Mouse (Mus musculus) urinary bladder, postnatal 36 days (tissue): ENCODE data around the gene Exosc10.

Experiments
- DNase-seq, 2 experiments: peaks; one replicate each; pipeline ENCODE4 v3.0.0; 2022; ENCODE audit warnings: low spot score in 2 of 2, mixed read lengths in 1 of 2

The Exosc10 gene

GRCm38 (mm10) chr4:148604541-148605165 lies 46.4 kb downstream of the Exosc10 start:
- peak; percentile 56 to 69 for DNase-seq

DNA sequence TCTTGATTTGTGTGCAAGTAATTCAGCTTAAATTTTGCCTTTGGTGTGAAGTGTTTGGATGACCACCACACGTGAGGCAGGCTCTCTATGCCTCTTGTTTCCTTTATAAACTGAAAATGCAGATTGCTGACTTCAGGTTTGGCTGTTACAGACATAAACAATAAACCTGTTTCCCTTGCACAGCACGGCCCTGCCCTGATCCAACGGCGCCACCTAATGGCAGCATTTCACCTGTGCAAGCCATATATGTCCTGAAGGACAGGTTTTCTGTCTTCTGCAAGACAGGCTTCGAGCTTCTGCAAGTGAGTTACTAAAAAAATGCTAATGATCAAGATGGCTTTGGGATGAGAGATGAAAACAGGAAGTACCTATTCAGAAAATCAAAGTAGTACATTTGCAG lies 49.5 kb downstream of the Exosc10 start:
- peak; percentile 72 to 82 for DNase-seq

- DNase-seq, result no peak
Measured at GRCm38 (mm10) chr4:148609805-148610204, 51.6 kb downstream of the Exosc10 start.

- no peak for DNase-seq
Measured at GRCm38 (mm10) chr4:148610631-148611364, 52.6 kb downstream of the Exosc10 start.

GRCm38 (mm10) chr4:148612557-148612956 lies 54.3 kb downstream of the Exosc10 start:
- DNase-seq, result no peak

DNA sequence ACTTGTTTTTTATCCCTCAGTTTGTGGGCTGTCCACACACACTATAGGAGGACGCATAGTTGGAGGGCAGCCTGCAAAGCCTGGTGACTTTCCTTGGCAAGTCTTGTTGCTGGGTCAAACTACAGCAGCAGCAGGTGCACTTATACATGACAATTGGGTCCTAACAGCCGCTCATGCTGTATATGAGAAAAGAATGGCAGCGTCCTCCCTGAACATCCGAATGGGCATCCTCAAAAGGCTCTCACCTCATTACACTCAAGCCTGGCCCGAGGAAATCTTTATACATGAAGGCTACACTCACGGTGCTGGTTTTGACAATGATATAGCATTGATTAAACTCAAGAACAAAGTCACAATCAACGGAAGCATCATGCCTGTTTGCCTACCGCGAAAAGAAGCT lies 55.5 kb downstream of the Exosc10 start:
- no peak for DNase-seq

GRCm38 (mm10) chr4:148619805-148620204 lies 61.6 kb downstream of the Exosc10 start:
- DNase-seq, result no peak

GRCm38 (mm10) chr4:148620718-148621117 lies 62.5 kb downstream of the Exosc10 start:
- DNase-seq, result no peak

GRCm38 (mm10) chr4:148622485-148622884 lies 64.3 kb downstream of the Exosc10 start:
- no peak for DNase-seq

GRCm38 (mm10) chr4:148623609-148624008 lies 65.4 kb downstream of the Exosc10 start:
- no peak for DNase-seq

DNA sequence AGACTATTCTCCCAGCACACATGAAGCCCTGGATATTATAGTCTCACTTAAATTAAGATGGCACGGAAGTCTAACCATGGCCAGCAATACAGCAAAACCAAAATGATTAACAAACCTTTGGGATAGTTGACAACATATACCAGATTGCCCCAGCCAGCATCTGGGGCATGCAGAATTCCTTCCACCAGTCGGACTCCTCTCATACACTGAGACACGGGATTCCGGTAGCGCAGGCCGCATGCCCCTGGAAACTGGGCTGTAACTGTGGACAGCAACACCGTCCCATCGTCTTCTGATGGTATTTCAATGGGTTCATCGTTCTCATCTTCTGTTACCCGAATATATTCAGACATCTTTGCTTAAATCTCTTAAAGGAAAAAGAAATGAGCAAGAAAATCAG lies 66.8 kb downstream of the Exosc10 start:
- no peak for DNase-seq

- DNase-seq, result peak in 1 of 2 experiments; percentile 28
Measured at GRCm38 (mm10) chr4:148625756-148626622, 67.8 kb downstream of the Exosc10 start.

DNA sequence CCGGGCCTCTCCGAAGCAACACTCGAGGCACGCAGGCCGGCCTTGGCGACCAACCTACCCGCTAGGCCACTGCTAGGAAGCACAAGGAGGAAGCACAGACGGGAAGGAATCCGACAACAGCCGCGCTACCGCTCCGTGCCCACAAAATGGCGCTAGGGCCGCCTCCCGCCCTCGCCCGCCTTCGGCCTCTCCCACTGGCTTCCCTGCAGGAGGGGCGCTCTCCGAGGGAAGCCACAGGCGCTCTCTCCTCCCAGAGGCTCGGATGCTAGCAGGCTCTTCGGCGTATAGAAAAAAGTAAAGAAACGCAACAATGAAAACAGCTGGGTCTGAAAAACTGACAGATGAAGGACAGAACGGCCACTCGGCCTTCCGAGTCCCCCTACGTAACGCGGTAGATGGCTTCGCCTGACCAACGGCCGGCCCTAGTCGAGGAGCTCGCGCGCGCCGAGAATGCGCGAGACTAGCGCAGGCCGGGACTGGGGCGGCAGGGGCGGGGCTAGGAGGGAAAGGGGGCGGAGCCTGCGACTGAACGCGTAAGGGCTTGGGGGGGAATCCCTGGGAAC lies 68.5 kb downstream of the Exosc10 start, which contains the start of gene Tardbp:
Tardbp (minus strand) TSS at position 397 of the 563 bp plus-strand sequence.
- peak; percentile 92 to 96 for DNase-seq

DNA sequence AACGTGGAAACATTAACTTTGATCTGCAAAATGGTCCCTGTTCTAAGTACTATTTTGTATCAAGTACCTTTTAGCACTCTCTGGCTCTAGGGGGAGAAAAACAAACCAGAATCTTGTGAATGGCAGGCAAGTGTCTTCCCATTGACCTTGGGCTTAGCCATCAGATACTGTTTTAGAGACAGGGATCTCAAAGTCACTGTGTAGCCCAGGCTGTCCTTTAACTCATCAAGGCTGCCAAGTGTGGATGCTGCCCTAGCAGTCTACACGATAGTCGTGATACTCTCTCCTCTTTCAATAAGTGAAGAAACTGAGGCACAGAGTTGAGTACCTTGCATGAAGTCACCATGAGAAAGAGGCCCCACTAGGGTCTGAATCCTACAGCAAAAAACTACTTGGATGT lies 69.0 kb downstream of the Exosc10 start:
- DNase-seq, result no peak
